Mouse (Mus musculus): ENCODE results near the gene Saa3.

GRCm38 (mm10) chr7:46762601-46763000, 47.1 kb upstream of the Saa3 start:
- no peak for TF ChIP-seq CTCF (IDR thresholded peaks at IDR 0.05; ENCODE audit: borderline replicate concordance, insufficient read depth, low read length)
- no peak for TF ChIP-seq POLR2A (IDR thresholded peaks at IDR 0.05; ENCODE audit: low read depth, low read length)
